Mouse (Mus musculus) liver, embryonic 11.5 days (tissue): ENCODE measurements around the gene G6pc3. TPM values are rescaled to one million over a fixed set of nuclear protein-coding genes. Genes with fewer than 3 reads are reported as not detected.
"Not testable (repeated sequence)": the region's sequence is repeated elsewhere in the genome, so short reads cannot be mapped to it uniquely, and the experiment has no call there.

Source experiments
- ATAC-seq: fragments of 200-750 bp; cut with Nextera tagmentation; replicated peaks from 2 replicates; pipeline ENCODE4 v1.8.0; 2017; ENCODE audit warnings: moderate number of reproducible peaks, mild to moderate bottlenecking, moderate TSS enrichment, moderate library complexity; ENCODE audit not compliant: low FRiP score
- DNase-seq: peaks from one replicate; pipeline ENCODE4 v3.0.0-alpha.2; 2017; ENCODE audit warnings: low spot score
- H3K27ac ChIP-seq: fragments of 300-500 bp; sonication (generic); 2 replicates; pipeline ENCODE4 v1.5.1; 2014; ENCODE audit warnings: mild to moderate bottlenecking, low read depth, low read length, control low read depth
- H3K27me3 ChIP-seq: fragments of 300-500 bp; sonication (generic); replicated peaks from 2 replicates; pipeline ENCODE4 v1.6.1; 2014; ENCODE audit warnings: low read length, mixed read lengths; ENCODE audit not compliant: control insufficient read depth, insufficient read depth
- H3K36me3 ChIP-seq: fragments of 300-500 bp; sonication (generic); 2 replicates; pipeline ENCODE4 v1.6.1; 2014; ENCODE audit warnings: mild to moderate bottlenecking, low read length, moderate library complexity, mixed read lengths; ENCODE audit not compliant: control insufficient read depth, insufficient read depth
- H3K4me1 ChIP-seq: fragments of 300-500 bp; sonication (generic); replicated peaks from 2 replicates; pipeline ENCODE4 v1.6.1; 2014; ENCODE audit warnings: low read length, mixed read lengths; ENCODE audit not compliant: control insufficient read depth, insufficient read depth
- H3K4me2 ChIP-seq: fragments of 300-500 bp; sonication (generic); 2 replicates; pipeline ENCODE4 v1.6.1; 2014; ENCODE audit warnings: mild to moderate bottlenecking, control low read depth, moderate library complexity
- H3K4me3 ChIP-seq: fragments of 300-500 bp; sonication (generic); 2 replicates; pipeline ENCODE4 v1.5.1; 2014; ENCODE audit warnings: low read depth, low read length, control low read depth
- H3K9ac ChIP-seq: fragments of 300-500 bp; sonication (generic); 2 replicates; pipeline ENCODE4 v1.6.1; 2014; ENCODE audit warnings: low read depth, low read length, control low read depth
- H3K9me3 ChIP-seq: fragments of 300-500 bp; sonication (generic); 2 replicates; pipeline ENCODE4 v1.6.1; 2016; ENCODE audit warnings: low read length, inconsistent platforms, mixed read lengths; ENCODE audit not compliant: control insufficient read depth
- whole genome bisulfite sequencing: fragments of 180-500 bp; shearing (Covaris S2); extraction: QIAGEN DNeasy Blood & Tissue Kit; methylation state at CpG from one replicate; pipeline ENCODE4 v1.1.7; 2014; 5-methylcytosine and 5-hydroxymethylcytosine counted together
- polyA plus RNA-seq: library from polyadenylated mRNA; unstranded; fragments of >200 nt; fragmentation: Nextera tagmentation; extraction: Ambion mirVana; gene quantifications from 2 replicates; pipeline ENCODE4 v1.2.1, GENCODE M21; 2014

Gene G6pc3
- polyA plus RNA-seq, 1 experiment from 2014 or later, result 38.8 TPM

DNA sequence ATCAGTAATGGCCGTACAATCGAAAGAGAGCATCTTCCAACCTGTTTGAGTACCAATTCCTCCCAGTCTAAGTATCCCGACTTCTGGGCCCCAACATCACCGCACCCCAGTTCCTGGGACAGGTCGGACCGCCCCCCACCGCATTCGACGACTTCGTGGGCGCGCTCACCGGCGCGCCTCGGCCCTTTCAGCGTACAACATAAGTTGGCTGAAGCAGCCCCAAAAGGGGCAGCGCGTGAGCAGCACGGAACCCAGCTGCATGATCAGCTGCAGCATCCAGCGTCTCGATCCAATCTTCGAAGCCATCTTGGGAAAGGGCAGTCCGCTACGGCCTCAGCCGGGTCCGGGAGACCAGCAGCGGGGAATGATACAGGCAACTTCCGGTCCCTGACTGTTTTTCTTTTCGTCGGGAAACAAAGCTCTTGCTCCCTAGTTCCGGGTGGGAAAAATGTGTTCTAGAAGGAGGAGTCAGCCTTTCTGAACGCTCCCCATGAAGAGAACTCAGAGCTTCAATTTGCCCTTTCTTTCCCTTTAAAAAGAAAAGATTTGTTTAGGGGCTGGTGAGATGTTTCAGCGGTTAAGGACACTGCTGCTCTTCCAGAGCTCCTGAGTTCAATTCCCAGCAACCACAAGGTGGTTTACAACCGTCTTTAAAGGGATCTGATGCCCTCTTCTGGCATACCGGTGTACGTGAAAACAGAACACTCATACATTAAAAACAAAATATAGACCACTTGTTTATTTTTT, 33.2 kb upstream of the G6pc3 start, which contains the start of gene Tmem101:
Tmem101 (minus strand) TSS at position 366 of the 747 bp plus-strand sequence.
- WGBS, result under 1% methylated on average over 37 of the region's 37 CpGs
- ATAC-seq, result peak; percentile 83

GRCm38 (mm10) chr11:102156786-102157089, 32.7 kb upstream of the G6pc3 start:
- ATAC-seq (no peak), DNase-seq (no peak)
- Histone ChIP-seq H3K9ac (0 out of 2 replicates have a peak overlapping the region, but pooled peaks have one; percentile 4), H3K27ac (no peak overlapping the region), H3K4me3 (peak overlapping the region; percentile 93), H3K4me2 (peak overlapping the region; percentile 95), H3K4me1 (peaks cover 3% of the 10 kb centered on the region), H3K27me3 (no peaks in the 10 kb centered on the region), H3K36me3 (peaks cover 7% of the 10 kb centered on the region), H3K9me3 (no peaks in the 10 kb centered on the region)
- 7% methylated on average over 1 of the region's 1 CpGs for WGBS

More for the DNA sequence above, 33.2 kb upstream of the G6pc3 start, which contains the start of gene Tmem101:
- H3K9ac ChIP-seq, result peak within 1 kb of the TSS; percentile 83
- peak; percentile 82 for DNase-seq
- peak within 1 kb of the TSS; percentile 66 for H3K27ac ChIP-seq
- H3K9me3 ChIP-seq, result no peaks in the 10 kb centered on the region
- peaks cover 5% of the 10 kb centered on the region for H3K36me3 ChIP-seq
- no peaks in the 10 kb centered on the region for H3K27me3 ChIP-seq
- H3K4me2 ChIP-seq, result peak within 1 kb of the TSS; percentile 95
- H3K4me3 ChIP-seq, result peak within 1 kb of the TSS; percentile 93
- H3K4me1 ChIP-seq, result peaks cover 3% of the 10 kb centered on the region

DNA sequence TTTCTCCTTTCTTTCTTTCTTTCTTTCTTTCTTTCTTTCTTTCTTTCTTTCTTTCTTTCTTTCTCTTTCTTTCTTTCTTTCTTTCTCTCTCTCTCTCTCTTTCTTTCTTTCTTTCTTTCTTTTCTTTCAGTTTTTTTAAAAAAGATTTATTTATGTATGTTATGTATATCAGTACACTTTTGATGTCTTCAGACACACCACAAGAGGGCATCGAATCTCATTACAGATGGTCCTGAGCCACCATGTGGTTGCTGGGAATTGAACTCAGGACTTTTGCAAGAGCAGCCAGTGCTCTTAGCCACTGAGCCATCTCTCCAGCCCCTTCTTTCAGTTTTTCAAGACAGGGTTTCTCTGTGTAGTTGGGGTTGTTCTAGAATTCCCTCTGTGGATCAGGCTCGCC, 31.4 kb upstream of the G6pc3 start:
- not testable (repeated sequence) for H3K9ac ChIP-seq, H3K4me1 ChIP-seq, H3K27me3 ChIP-seq, ATAC-seq, DNase-seq, H3K4me3 ChIP-seq, H3K27ac ChIP-seq, H3K4me2 ChIP-seq, H3K9me3 ChIP-seq
- WGBS, result 80% methylated on average over 2 of the region's 2 CpGs
- peaks cover 13% of the 10 kb centered on the region for H3K36me3 ChIP-seq

DNA sequence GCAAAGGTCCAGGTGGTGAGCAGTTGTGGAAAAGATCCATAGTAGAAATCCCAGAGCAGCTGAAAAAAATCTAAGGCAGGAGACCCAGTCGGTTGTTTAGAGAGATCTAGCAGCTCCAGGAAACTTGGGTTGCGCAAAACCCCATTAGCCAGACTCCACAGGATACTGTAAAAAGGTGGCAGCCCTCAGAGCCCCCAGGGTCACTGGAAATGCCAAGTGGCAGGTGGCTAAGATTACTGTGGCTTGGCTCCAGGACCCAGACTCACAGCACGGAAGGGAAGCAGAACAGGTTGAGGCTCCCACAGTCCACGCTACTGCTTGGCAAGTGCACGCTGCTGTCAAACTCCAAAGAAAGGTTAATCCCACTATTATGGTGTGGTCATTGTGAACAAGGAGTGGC, 29.6 kb upstream of the G6pc3 start:
- no peak overlapping the region for H3K4me2 ChIP-seq
- H3K9ac ChIP-seq, result no peak overlapping the region
- H3K4me3 ChIP-seq, result no peak overlapping the region
- 72% methylated on average over 5 of the region's 5 CpGs for WGBS
- no peak overlapping the region for H3K27ac ChIP-seq
- H3K4me1 ChIP-seq, result peaks cover 3% of the 10 kb centered on the region
- H3K36me3 ChIP-seq, result peaks cover 22% of the 10 kb centered on the region
- no peaks in the 10 kb centered on the region for H3K27me3 ChIP-seq
- DNase-seq (no peak), ATAC-seq (no peak)
- H3K9me3 ChIP-seq, result no peaks in the 10 kb centered on the region

- Histone ChIP-seq H3K4me2 (no peak overlapping the region), H3K9ac (no peak overlapping the region), H3K4me1 (0 out of 2 replicates have a peak, but pooled peaks cover 3% of the 10 kb centered on the region), H3K27me3 (no peaks in the 10 kb centered on the region), H3K4me3 (no peak overlapping the region), H3K36me3 (peaks cover 43% of the 10 kb centered on the region), H3K27ac (no peak overlapping the region), H3K9me3 (no peaks in the 10 kb centered on the region)
- DNase-seq (no peak), ATAC-seq (no peak)
- WGBS, result 66% methylated on average over 6 of the region's 6 CpGs
These were observed 23.3 kb upstream of the G6pc3 start for GRCm38 (mm10) chr11:102165971-102166722.

- no peak overlapping the region for H3K9ac ChIP-seq
- H3K4me2 ChIP-seq, result no peak overlapping the region
- peaks cover 39% of the 10 kb centered on the region for H3K36me3 ChIP-seq
- H3K9me3 ChIP-seq, result no peaks in the 10 kb centered on the region
- H3K27ac ChIP-seq, result no peak overlapping the region
- no peak for ATAC-seq
- no peak for DNase-seq
- H3K4me1 ChIP-seq, result 0 out of 2 replicates have a peak, but pooled peaks cover 3% of the 10 kb centered on the region
- WGBS, result 87% methylated on average over 5 of the region's 5 CpGs
- H3K4me3 ChIP-seq, result no peak overlapping the region
- H3K27me3 ChIP-seq, result no peaks in the 10 kb centered on the region
These were observed 21.9 kb upstream of the G6pc3 start for GRCm38 (mm10) chr11:102167539-102167938.

- 85% methylated on average over 5 of the region's 5 CpGs for WGBS
- ATAC-seq, result no peak
These were observed 20.7 kb upstream of the G6pc3 start for GRCm38 (mm10) chr11:102168689-102169088.

GRCm38 (mm10) chr11:102179836-102180235, 9.6 kb upstream of the G6pc3 start:
- Histone ChIP-seq H3K4me3 (no peak overlapping the region), H3K9ac (no peak overlapping the region), H3K9me3 (no peaks in the 10 kb centered on the region), H3K4me2 (no peak overlapping the region), H3K4me1 (peaks cover 11% of the 10 kb centered on the region), H3K27ac (no peak overlapping the region), H3K36me3 (peaks cover 29% of the 10 kb centered on the region), H3K27me3 (no peaks in the 10 kb centered on the region)
- DNase-seq, result no peak
- no peak for ATAC-seq

More at GRCm38 (mm10) chr11:102168689-102169088, 20.7 kb upstream of the G6pc3 start:
- no peak for DNase-seq
- H3K4me2 ChIP-seq, result no peak overlapping the region
- no peaks in the 10 kb centered on the region for H3K27me3 ChIP-seq
- 0 out of 2 replicates have a peak, but pooled peaks cover 3% of the 10 kb centered on the region for H3K4me1 ChIP-seq
- H3K4me3 ChIP-seq, result no peak overlapping the region
- H3K9me3 ChIP-seq, result no peaks in the 10 kb centered on the region
- peaks cover 32% of the 10 kb centered on the region for H3K36me3 ChIP-seq
- H3K9ac ChIP-seq, result no peak overlapping the region
- H3K27ac ChIP-seq, result no peak overlapping the region
